Mouse (Mus musculus) C2C12 (cell line): ENCODE data around the gene Gm20388.

ENCODE experiments used
- CTCF ChIP-seq: IDR thresholded peaks from one replicate; pipeline ENCODE4 v1.5.1; 2011; ENCODE audit not compliant: control insufficient read depth, insufficient read depth, insufficient read length
- FOSL1 ChIP-seq: IDR thresholded peaks from one replicate; pipeline ENCODE4 v1.8.0; 2011; ENCODE audit warnings: mild to moderate bottlenecking, low read length; ENCODE audit not compliant: poor library complexity, insufficient read depth, severe bottlenecking
- MAX ChIP-seq: IDR thresholded peaks from one replicate; pipeline ENCODE4 v1.6.1; 2011; ENCODE audit warnings: mild to moderate bottlenecking, control low read depth
- USF1 ChIP-seq: IDR thresholded peaks from one replicate; pipeline ENCODE4 v1.6.1; 2011; ENCODE audit warnings: low read depth, mild to moderate bottlenecking, control low read depth, moderate library complexity

DNA sequence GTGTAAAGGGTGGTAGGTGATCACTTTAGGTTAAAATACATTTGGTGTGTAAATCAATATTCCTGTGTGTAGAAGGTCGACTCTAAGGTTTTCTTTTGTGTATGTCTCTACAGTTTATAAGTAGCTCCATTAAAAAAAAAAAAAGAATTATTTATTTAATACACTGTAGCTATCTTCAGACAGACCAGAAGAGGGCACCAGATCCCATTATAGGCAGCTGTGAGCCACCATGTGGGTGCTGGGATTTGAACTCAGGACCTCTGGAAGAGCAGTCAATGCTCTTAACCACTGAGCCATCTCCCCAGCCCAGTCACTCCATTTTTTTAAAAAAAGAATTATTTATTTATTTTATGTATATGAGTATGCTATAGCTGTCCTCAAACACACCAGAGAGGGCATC lies 3197.4 kb downstream of the Gm20388 start:
- TF ChIP-seq CTCF: no peak
- no peak for TF ChIP-seq USF1
- TF ChIP-seq MAX: no peak
- TF ChIP-seq FOSL1: no peak
